Mouse (Mus musculus) heart, adult 2 months (tissue): ENCODE results near the gene Plxna1.

Experiments
- CTCF ChIP-seq: fragments of 200-600 bp; IDR thresholded peaks from 2 replicates; pipeline ENCODE4 v1.8.1; 2022; ENCODE audit warnings: antibody characterized with exemption, mild to moderate bottlenecking, moderate library complexity
- EP300 ChIP-seq: fragments of 200-500 bp; IDR thresholded peaks from 2 replicates; pipeline ENCODE4 v1.6.1; 2011; ENCODE audit warnings: low read depth, low read length, control low read depth; ENCODE audit not compliant: insufficient read depth
- POLR2A ChIP-seq: fragments of 200-500 bp; IDR thresholded peaks from 2 replicates; pipeline ENCODE4 v1.6.1; 2011; ENCODE audit warnings: mild to moderate bottlenecking, low read depth, low read length, control low read depth; ENCODE audit not compliant: insufficient read depth

DNA sequence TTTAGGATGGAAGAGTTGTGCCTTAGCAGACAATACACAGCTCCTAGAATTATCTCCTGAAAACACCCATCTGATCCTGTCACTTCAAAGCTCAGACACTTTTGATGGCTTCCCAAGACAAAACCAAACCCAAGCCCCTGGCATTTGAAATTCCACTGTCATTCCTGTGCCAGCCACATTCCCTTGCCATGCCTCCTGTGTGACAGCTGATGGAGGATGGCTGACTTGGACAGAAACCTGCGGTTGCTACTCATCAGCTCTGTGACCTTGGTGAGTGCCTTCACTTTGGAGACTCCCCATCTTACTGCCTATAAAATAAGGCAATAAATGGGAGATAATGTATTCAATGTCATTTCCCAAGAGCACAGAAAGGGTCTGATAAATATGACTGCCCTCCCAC is 37.1 kb upstream of the Plxna1 start:
- no peak for TF ChIP-seq POLR2A
- TF ChIP-seq CTCF: no peak
- no peak for TF ChIP-seq EP300
